Mouse (Mus musculus) CH12.LX (cell line): Measurements from ENCODE around the gene Ficd. TPM values are rescaled to one million over a fixed set of nuclear protein-coding genes. Genes with fewer than 3 reads are reported as not detected.

Experiments used
- DNase-seq: peaks from one replicate; pipeline ENCODE4 v3.0.0-alpha.2; 2013; ENCODE audit errors: extremely low read depth
- H3K27ac ChIP-seq: 2 replicates; pipeline ENCODE4 v1.5.1; 2012; ENCODE audit warnings: low read depth, mild to moderate bottlenecking, control low read depth, moderate library complexity; ENCODE audit not compliant: insufficient read depth
- H3K27me3 ChIP-seq: replicated peaks from 2 replicates; pipeline ENCODE3; 2012; ENCODE audit warnings: inconsistent platforms
- H3K36me3 ChIP-seq, 2 experiments: replicated peaks in 1 of 2; 2 replicates each; pipeline versions ENCODE3 to v1.6.1; 2012; ENCODE audit warnings: inconsistent platforms in 1 of 2, low read length in 1 of 2, mild to moderate bottlenecking in 1 of 2, mixed read lengths in 1 of 2, moderate library complexity in 1 of 2; ENCODE audit not compliant: control insufficient read depth in 1 of 2, insufficient read depth in 1 of 2
- H3K4me1 ChIP-seq, 2 experiments: 2 replicates each; pipeline ENCODE4 v1.6.1; 2012; ENCODE audit warnings: inconsistent platforms in 1 of 2, moderate library complexity in 1 of 2; ENCODE audit not compliant: insufficient read depth in 2 of 2, control insufficient read depth in 1 of 2
- H3K4me2 ChIP-seq: 2 replicates; pipeline ENCODE4 v1.6.1; 2012; ENCODE audit warnings: low read depth, mild to moderate bottlenecking, control low read depth; ENCODE audit not compliant: poor library complexity, insufficient read depth, severe bottlenecking
- H3K4me3 ChIP-seq, 3 experiments: fragments of 150-350 bp in 1 of 3; sonication (generic) in 1 of 3; replicated peaks in 1 of 3; 2 replicates each; pipeline versions ENCODE3 to v1.5.1; 2011 to 2012; ENCODE audit warnings: low read depth in 2 of 3, low read length in 2 of 3, mild to moderate bottlenecking in 2 of 3, moderate library complexity in 2 of 3, control low read depth in 1 of 3, improper control_type of control experiment in 1 of 3, inconsistent platforms in 1 of 3, mixed read lengths in 1 of 3; ENCODE audit not compliant: poor library complexity in 1 of 3
- H3K79me2 ChIP-seq: replicated peaks from 2 replicates; pipeline ENCODE4 v1.6.1; 2012; ENCODE audit warnings: mild to moderate bottlenecking, moderate library complexity; ENCODE audit not compliant: control insufficient read depth, poor library complexity, insufficient read depth, severe bottlenecking; ENCODE audit errors: extremely low read depth
- H3K9ac ChIP-seq: 2 replicates; pipeline ENCODE4 v1.6.1; 2012; ENCODE audit warnings: low read depth, mild to moderate bottlenecking, control low read depth, moderate library complexity; ENCODE audit not compliant: insufficient read depth
- H3K9me3 ChIP-seq: replicated peaks from 2 replicates; pipeline ENCODE3; 2012; ENCODE audit warnings: low read length, inconsistent platforms, mixed read lengths
- BHLHE40 ChIP-seq: IDR thresholded peaks from 2 replicates; pipeline ENCODE4 v1.6.1; 2011; ENCODE audit warnings: mild to moderate bottlenecking, low read depth, low read length, improper control_type of control experiment
- CHD1 ChIP-seq: IDR thresholded peaks from 2 replicates; pipeline ENCODE4 v1.6.1; 2012; ENCODE audit warnings: low read depth, low read length, improper control_type of control experiment, inconsistent platforms
- CTCF ChIP-seq, 2 experiments: IDR thresholded peaks in 1 of 2; conservative IDR thresholded peaks in 1 of 2; 2 replicates each; pipeline ENCODE4 v1.5.1; 2011 to 2012; ENCODE audit warnings: low read depth in 2 of 2, low read length in 2 of 2, improper control_type of control experiment in 1 of 2, inconsistent platforms in 1 of 2, mild to moderate bottlenecking in 1 of 2, moderate library complexity in 1 of 2
- ETS1 ChIP-seq: conservative IDR thresholded peaks from 2 replicates; pipeline ENCODE4 v1.6.1; 2012; ENCODE audit warnings: low read depth, mild to moderate bottlenecking, inconsistent platforms, low read length, improper control_type of control experiment, moderate library complexity
- GABPA ChIP-seq: IDR thresholded peaks from 2 replicates; pipeline ENCODE4 v1.6.1; 2012; ENCODE audit warnings: low read depth, low read length, improper control_type of control experiment, inconsistent platforms; ENCODE audit not compliant: insufficient replicate concordance
- HCFC1 ChIP-seq: IDR thresholded peaks from 2 replicates; pipeline ENCODE4 v1.6.1; 2012; ENCODE audit warnings: low read depth, mild to moderate bottlenecking, inconsistent platforms, low read length, improper control_type of control experiment
- JUN ChIP-seq: IDR thresholded peaks from 2 replicates; pipeline ENCODE4 v1.6.1; 2011; ENCODE audit warnings: low read depth, mild to moderate bottlenecking, low read length, improper control_type of control experiment, moderate library complexity; ENCODE audit not compliant: insufficient read depth
- KAT2A ChIP-seq: IDR thresholded peaks from 2 replicates; pipeline ENCODE4 v1.6.1; 2012; ENCODE audit warnings: low read length, improper control_type of control experiment, inconsistent platforms; ENCODE audit not compliant: insufficient replicate concordance
- MAFK ChIP-seq: IDR thresholded peaks from 2 replicates; pipeline ENCODE4 v1.6.1; 2011; ENCODE audit warnings: low read length, improper control_type of control experiment; ENCODE audit not compliant: insufficient replicate concordance
- MAX ChIP-seq: IDR thresholded peaks from 2 replicates; pipeline ENCODE4 v1.6.1; 2011; ENCODE audit warnings: low read length, improper control_type of control experiment
- MEF2A ChIP-seq: IDR thresholded peaks from 2 replicates; pipeline ENCODE4 v1.6.1; 2014; ENCODE audit warnings: low read depth, mild to moderate bottlenecking, inconsistent platforms, low read length, improper control_type of control experiment, borderline replicate concordance
- MXI1 ChIP-seq: IDR thresholded peaks from 2 replicates; pipeline ENCODE4 v1.6.1; 2011; ENCODE audit warnings: mild to moderate bottlenecking, low read depth, low read length, improper control_type of control experiment
- MYC ChIP-seq: IDR thresholded peaks from 2 replicates; pipeline ENCODE4 v1.6.1; 2011; ENCODE audit warnings: low read depth, mild to moderate bottlenecking, improper control_type of control experiment, low read length
- NELFE ChIP-seq: IDR thresholded peaks from 2 replicates; pipeline ENCODE4 v1.6.1; 2011; ENCODE audit warnings: low read depth, low read length, improper control_type of control experiment
- PAX5 ChIP-seq: IDR thresholded peaks from 2 replicates; pipeline ENCODE4 v1.6.1; 2012; ENCODE audit warnings: low read length, inconsistent platforms, mixed read lengths
- POLR2AphosphoS2 ChIP-seq: IDR thresholded peaks from 2 replicates; pipeline ENCODE4 v1.6.1; 2011; ENCODE audit warnings: low read depth, low read length, improper control_type of control experiment
- RCOR1 ChIP-seq: conservative IDR thresholded peaks from 2 replicates; pipeline ENCODE4 v1.6.1; 2012; ENCODE audit warnings: low read depth, mild to moderate bottlenecking, inconsistent platforms, low read length, improper control_type of control experiment
- SIN3A ChIP-seq: IDR thresholded peaks from 2 replicates; pipeline ENCODE4 v1.6.1; 2012; ENCODE audit warnings: low read length, improper control_type of control experiment, inconsistent platforms
- TCF12 ChIP-seq: IDR thresholded peaks from 2 replicates; pipeline ENCODE4 v1.6.1; 2014; ENCODE audit warnings: low read depth, mild to moderate bottlenecking, inconsistent platforms, low read length, improper control_type of control experiment
- UBTF ChIP-seq: IDR thresholded peaks from 2 replicates; pipeline ENCODE4 v1.6.1; 2012; ENCODE audit warnings: low read depth, mild to moderate bottlenecking, inconsistent platforms, low read length, improper control_type of control experiment, moderate library complexity
- USF1 ChIP-seq: IDR thresholded peaks from 2 replicates; pipeline ENCODE4 v1.6.1; 2014; ENCODE audit warnings: low read depth, mild to moderate bottlenecking, inconsistent platforms, low read length, improper control_type of control experiment
- dilution Hi-C: fragments of 300-500 bp; cut with MboI; formaldehyde crosslinking; loops from 2 replicates; pipeline ENCODE4 v1.14.3; 2020; ENCODE audit warnings: low sequenced_read_pairs; ENCODE audit not compliant: extremely low pct_unique_long_range_greater_than_20kb, extremely low pct_ligation_motif_present
- in situ Hi-C: fragments of 300-500 bp; cut with MboI; formaldehyde crosslinking; loops from 3 replicates; pipeline ENCODE4 v1.14.3; 2019; ENCODE audit warnings: low sequenced_read_pairs, low pct_ligation_motif_present, low pct_unique_long_range_greater_than_20kb, mixed read lengths
- polyA plus RNA-seq: library from polyadenylated mRNA; unstranded; fragments of >175 nt; gene quantifications from 2 replicates; pipeline ENCODE4 v1.2.1, GENCODE M21; 2012; ENCODE audit warnings: low read depth; ENCODE audit not compliant: insufficient read length
- total RNA-seq, 2 experiments: library from RNA; depleted of rRNA; stranded (reverse); fragments of 300-350 nt in 1 of 2; fragments of >200 nt in 1 of 2; gene quantifications; 2 replicates each; pipeline ENCODE4 v1.2.3; 2012 to 2014

Ficd gene
- total and polyA plus RNA-seq, 3 experiments: 2.4 to 2.5 (median 2.4) TPM

DNA sequence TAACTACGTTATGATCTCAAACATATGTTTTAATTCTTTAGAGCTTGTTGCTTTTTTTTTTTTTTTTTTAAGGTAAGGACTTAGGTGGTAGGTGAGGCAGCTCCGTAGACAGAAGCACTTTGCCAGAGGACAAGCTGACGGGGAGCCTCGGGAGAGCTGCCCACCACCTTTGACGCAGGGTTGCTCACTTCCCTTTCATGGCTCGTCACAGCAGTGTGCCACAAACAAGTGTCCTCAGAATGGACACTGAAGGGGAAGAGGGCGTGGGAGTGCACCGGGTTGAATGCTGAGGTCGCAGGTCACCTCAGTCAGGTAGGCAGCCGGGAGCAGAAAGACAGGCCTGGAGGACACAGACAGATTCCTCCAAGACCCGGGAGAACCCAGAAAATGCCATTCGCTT is 10.2 kb upstream of the Ficd start:
- peaks cover 3 to 7% of the 10 kb centered on the region in 2 experiments; a peak in 3 of 4 replicates for H3K4me1 ChIP-seq

DNA sequence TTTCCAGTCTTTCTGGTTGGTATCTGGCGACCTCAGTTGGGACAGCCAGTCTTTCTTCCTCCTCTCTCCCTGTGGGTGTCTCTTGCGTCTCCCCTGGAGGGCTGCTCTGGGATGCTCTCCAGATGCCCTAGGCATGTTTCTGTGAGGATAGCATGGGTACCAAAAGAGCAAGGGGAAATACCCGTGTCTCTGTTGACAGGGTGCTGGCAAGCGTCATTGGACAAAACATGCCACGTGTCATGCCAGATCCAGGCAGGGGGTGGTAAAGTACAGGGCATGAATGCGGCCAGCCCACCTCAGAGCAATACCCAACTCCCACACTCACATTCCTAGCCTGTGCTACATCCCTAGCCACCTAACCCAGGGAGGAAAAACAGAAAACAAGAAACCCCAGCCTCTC is 9.0 kb upstream of the Ficd start:
- no peaks in the 10 kb centered on the region for H3K36me3 ChIP-seq
- peaks cover 3 to 7% of the 10 kb centered on the region in 2 experiments; a peak in 3 of 4 replicates for H3K4me1 ChIP-seq
- TF ChIP-seq USF1 (peak; percentile 30), MAFK (no peak), MXI1 (no peak), MYC (no peak), CHD1 (no peak), PAX5 (no peak)
- peaks cover 10% of the 10 kb centered on the region for H3K9me3 ChIP-seq
- dilution Hi-C loops (no loop called here), in situ Hi-C loops (loop anchor here (5.0 kb wide), 1 partner anchor 254 kb away; no protein-coding TSS in a partner anchor)
- H3K27ac ChIP-seq: no peak overlapping the region
- no peak for DNase-seq
- peaks cover 63% of the 10 kb centered on the region for H3K27me3 ChIP-seq
- H3K4me3 ChIP-seq: no peak overlapping the region
- H3K79me2 ChIP-seq: no peaks in the 10 kb centered on the region
- H3K9ac ChIP-seq: no peak overlapping the region
- no peak overlapping the region for H3K4me2 ChIP-seq

More for the DNA sequence above, 10.2 kb upstream of the Ficd start:
- H3K27me3 ChIP-seq: peaks cover 55% of the 10 kb centered on the region
- DNase-seq: no peak
- H3K9me3 ChIP-seq: peaks cover 10% of the 10 kb centered on the region
- H3K4me3 ChIP-seq: no peak overlapping the region
- TF ChIP-seq HCFC1 (no peak), MEF2A (no peak), GABPA (no peak), UBTF (no peak), CTCF (conservative IDR thresholded peaks at IDR 0.05 in 1 of 2, IDR thresholded peaks at IDR 0.05 in 1 of 2; ENCODE audit: low read depth in 2 of 2, low read length in 2 of 2) (no peak), NELFE (no peak), MXI1 (no peak), KAT2A (no peak), MYC (no peak), TCF12 (no peak), PAX5 (no peak), ETS1 (no peak), POLR2AphosphoS2 (no peak), SIN3A (no peak), BHLHE40 (no peak), MAX (no peak), RCOR1 (no peak), JUN (no peak)
- no peaks in the 10 kb centered on the region for H3K79me2 ChIP-seq
- H3K27ac ChIP-seq: no peak overlapping the region
- dilution Hi-C loops: no loop called here
- no peak overlapping the region for H3K4me2 ChIP-seq
- no peaks in the 10 kb centered on the region for H3K36me3 ChIP-seq
- in situ Hi-C loops: loop anchor here (5.0 kb wide), 1 partner anchor 253 kb away; no protein-coding TSS in a partner anchor
- no peak overlapping the region for H3K9ac ChIP-seq
